Mouse (Mus musculus): ENCODE data around the gene Wdr43. TPM values are rescaled to one million over a fixed set of nuclear protein-coding genes. Genes with fewer than 3 reads are reported as not detected.

Gene Wdr43
- total RNA-seq, 2 experiments from 2014 or later, result 44.9 to 45.3 TPM

DNA sequence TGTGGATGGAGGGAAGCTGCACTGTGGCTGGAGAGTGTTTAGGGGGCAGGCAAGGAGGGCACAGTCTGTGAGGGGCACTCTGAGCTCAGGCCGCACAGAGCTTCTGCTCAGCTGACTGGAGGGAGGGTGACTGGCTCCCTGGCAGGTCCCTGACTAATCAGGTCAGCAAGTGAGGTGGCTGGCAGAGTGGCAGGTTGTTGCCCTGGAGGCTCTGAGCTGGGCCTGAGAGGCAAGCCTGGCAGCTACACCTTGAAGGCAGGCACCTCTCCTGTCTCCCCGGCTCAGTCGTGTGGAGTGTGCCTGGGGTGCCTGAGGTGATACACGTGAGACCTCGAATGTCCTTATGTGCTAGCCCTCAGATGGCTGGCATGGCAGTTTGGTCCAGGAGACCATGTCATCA lies 80.7 kb downstream of the Wdr43 start:
- no peak for ATAC-seq (replicated peaks; ENCODE audit: low FRiP score, poor library complexity, severe bottlenecking)

DNA sequence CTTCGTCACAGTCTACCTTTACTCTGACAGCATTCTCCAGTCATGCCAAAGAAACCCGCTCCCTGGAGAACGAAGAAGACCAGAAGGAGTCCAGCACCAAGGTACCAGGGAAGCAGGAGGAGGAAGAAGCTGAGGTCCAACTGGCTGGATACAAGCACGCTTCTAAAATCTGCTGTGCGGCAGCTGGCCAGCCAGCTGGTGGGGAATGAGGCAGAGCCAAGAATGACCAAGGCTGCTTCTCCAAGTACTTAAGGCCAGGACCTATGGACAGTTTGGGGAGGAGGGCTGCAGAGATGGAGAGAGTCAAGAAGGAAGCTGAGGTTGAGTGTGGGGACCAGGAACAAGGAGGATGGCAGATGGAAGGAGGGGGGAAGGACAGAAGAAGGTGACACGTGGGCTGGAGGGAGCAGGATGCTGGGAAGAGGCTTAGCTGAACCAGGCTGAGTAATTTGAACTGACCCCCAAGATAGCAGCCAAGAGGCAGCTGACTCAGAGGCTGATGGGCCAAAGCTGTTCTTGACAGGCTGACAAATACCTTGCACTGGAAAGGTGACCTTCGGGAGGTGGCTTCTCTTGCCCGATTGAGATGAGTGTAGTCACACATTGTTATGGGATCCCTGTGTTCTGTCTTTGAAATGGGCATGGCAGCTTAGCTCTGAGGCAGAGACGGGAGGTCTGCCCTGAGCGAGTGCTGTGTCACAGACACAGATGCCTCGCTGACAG lies 82.4 kb downstream of the Wdr43 start:
- ATAC-seq (replicated peaks; ENCODE audit: low FRiP score, poor library complexity, severe bottlenecking), result no peak

DNA sequence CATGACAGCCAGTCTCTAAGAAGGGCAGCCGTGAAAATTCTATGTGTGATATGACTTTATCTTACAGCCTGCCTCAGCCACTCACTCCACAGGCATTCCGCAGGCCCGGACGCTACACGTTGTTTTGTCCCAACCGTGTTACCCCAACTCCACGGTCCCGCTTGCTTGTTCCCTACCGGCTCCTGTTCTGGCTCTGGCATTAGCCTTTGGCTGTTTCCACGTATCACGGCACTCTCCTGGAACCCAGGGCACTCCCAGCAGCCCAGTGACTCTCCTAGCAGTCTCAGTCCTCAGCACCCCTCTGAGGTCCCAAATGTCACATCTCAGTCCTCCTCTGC lies 82.9 kb downstream of the Wdr43 start:
- ATAC-seq (replicated peaks; ENCODE audit: low FRiP score, poor library complexity, severe bottlenecking), result no peak

DNA sequence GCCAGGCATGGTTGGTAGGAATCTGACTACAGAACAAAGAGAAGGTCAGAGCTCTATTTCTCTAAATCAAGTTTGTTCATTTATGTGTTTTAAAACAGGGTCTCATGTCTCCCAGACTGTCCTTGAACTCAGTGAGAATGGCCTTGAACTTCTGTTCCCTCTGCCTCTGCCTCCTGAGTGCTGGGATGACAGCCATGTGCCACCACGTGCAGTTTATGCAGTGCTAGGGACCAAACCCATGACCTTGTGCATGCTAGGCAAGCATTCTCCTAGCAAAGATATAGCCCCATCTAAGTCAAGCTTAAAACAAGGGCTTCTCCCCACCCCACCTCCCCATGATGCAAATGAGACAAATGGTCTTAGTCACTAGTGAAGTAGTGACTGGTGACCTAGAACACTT lies 89.4 kb downstream of the Wdr43 start:
- ATAC-seq (replicated peaks; ENCODE audit: low FRiP score, poor library complexity, severe bottlenecking), result no peak

DNA sequence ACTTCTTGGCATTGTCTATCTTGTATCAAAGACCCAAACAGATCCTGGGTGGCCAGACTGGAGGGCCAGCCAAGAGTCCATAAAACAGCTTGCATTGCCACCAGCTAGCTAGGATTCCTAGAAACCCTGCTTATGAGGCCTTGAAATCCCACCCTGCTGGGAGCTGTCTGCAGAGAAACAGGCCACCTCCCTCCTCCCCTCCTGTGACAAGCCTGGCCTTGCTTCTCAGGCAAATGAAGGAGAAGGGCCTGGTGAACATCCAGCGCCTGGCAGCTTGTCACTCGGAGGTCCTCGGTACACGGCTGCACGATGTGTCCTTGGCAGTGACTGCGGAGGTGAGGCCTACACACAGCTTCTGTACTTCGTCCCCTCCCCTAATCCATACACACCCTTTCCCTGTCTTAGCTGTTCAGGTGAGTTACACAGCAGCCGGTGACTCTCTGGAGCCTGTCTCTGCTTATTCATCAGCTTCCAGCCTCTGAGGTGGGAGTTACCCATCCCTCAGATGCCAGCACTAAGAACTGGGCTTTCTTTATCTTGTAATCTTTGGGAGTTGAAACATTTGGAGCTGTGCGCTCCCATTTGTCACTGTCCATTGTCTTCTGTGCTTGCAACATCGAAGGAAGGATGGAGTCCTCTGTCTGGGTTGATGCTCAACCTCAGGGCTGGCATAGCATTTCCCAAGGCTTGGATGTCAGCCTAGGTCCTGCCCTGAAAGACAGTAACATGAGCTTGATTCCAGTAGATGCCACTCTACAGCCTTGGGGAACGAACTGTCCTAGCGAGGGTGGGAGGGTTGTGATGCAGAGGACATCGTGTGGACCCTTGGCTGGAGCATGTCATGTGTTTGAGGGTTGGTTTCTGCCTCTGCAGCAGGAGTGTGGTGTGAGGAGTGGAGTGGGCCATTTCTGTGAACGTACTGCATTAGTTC lies 90.1 kb downstream of the Wdr43 start:
- ATAC-seq (replicated peaks; ENCODE audit: low FRiP score, poor library complexity, severe bottlenecking), result no peak

DNA sequence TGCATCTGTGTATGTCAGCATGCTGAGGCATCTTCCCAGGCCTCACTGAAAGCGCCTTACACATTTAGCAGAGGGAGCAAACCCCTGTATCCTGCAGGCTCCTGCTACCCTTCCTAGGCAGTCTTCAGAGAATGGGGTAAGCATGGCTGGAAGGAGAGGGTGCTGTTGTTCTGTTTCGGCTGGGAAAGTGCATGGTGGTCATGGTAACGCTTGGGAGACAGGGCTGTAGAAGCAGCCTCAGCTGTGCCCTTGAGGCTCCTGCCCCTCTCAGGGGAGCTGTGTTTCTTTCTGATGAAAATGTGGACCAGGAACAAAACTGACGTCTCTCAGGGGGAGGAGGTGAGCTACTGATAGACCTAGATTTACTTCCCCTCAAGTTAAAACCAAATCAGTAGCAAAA lies 92.0 kb downstream of the Wdr43 start:
- no peak for ATAC-seq (replicated peaks; ENCODE audit: low FRiP score, poor library complexity, severe bottlenecking)

Other genes starting within 250 kb of the Wdr43 start
- gene Gm4707, start 156.0 kb upstream of the Wdr43 start, total RNA-seq (2015; ENCODE audit: low replicate concordance), result 5.4 and 6.5 TPM in 2 replicates
- 11.9 and 15.3 TPM in 2 replicates for gene Gm4707, start 156.0 kb upstream of the Wdr43 start, total RNA-seq (2017; ENCODE audit: low replicate concordance)
- gene Smchd1, start 140.6 kb upstream of the Wdr43 start, total RNA-seq (2015; ENCODE audit: low replicate concordance), result 152 and 306 TPM in 2 replicates
- gene Smchd1, start 140.6 kb upstream of the Wdr43 start, total RNA-seq (2017; ENCODE audit: low replicate concordance), result 174 and 214 TPM in 2 replicates
- 208 and 220 TPM in 2 replicates for gene Ndc80, start 89.0 kb upstream of the Wdr43 start, total RNA-seq (2015; ENCODE audit: low replicate concordance)
- gene Ndc80, start 89.0 kb upstream of the Wdr43 start, total RNA-seq (2017; ENCODE audit: low replicate concordance), result 322 and 338 TPM in 2 replicates
- not detected in 2 replicates for gene Spdya, start 63.8 kb upstream of the Wdr43 start, total RNA-seq (2015; ENCODE audit: low replicate concordance)
- gene Spdya, start 63.8 kb upstream of the Wdr43 start, total RNA-seq (2017; ENCODE audit: low replicate concordance), result not detected in 2 replicates
- not detected in 2 replicates for gene Togaram2, start 57.4 kb downstream of the Wdr43 start, total RNA-seq (2015; ENCODE audit: low replicate concordance)
- not detected in 2 replicates for gene Togaram2, start 57.4 kb downstream of the Wdr43 start, total RNA-seq (2017; ENCODE audit: low replicate concordance)
- not detected in 2 replicates for gene Pcare, start 137.0 kb downstream of the Wdr43 start, total RNA-seq (2015; ENCODE audit: low replicate concordance)
- not detected in 2 replicates for gene Pcare, start 137.0 kb downstream of the Wdr43 start, total RNA-seq (2017; ENCODE audit: low replicate concordance)
- not detected in 2 replicates for gene Clip4, start 152.6 kb downstream of the Wdr43 start, total RNA-seq (2015; ENCODE audit: low replicate concordance)
- gene Clip4, start 152.6 kb downstream of the Wdr43 start, total RNA-seq (2017; ENCODE audit: low replicate concordance), result not detected in 2 replicates